Mouse (Mus musculus): ENCODE measurements at regions not wholly inside any gene's neighbourhood (a gene's known extent, or its start where the extent isn't known, plus 50 kb on each side); places are given as distances from the start of the nearest gene placed in this dataset.

GRCm38 (mm10) chr6:111883946-111884345 is 389.6 kb upstream of the Lmcd1 start:
- no peak for DNase-seq (ENCODE audit: low read depth)

- no peak for DNase-seq (ENCODE audit: low read depth)
Observed at GRCm38 (mm10) chr6:111911997-111912396, 361.6 kb upstream of the Lmcd1 start.

- DNase-seq (ENCODE audit: low read depth), result no peak
Observed at GRCm38 (mm10) chr6:111913771-111914405, 359.7 kb upstream of the Lmcd1 start.

- DNase-seq (ENCODE audit: low read depth), result no peak
Observed at GRCm38 (mm10) chr6:111917248-111917721, 356.3 kb upstream of the Lmcd1 start.

GRCm38 (mm10) chr6:111917868-111918597 is 355.5 kb upstream of the Lmcd1 start:
- no peak for DNase-seq (ENCODE audit: low read depth)

GRCm38 (mm10) chr6:111932596-111932995 is 341.0 kb upstream of the Lmcd1 start:
- DNase-seq (ENCODE audit: low read depth), result no peak

- no peak for DNase-seq (ENCODE audit: low read depth)
Observed at GRCm38 (mm10) chr6:111954401-111954800, 319.2 kb upstream of the Lmcd1 start.

GRCm38 (mm10) chr6:111965766-111966165 is 307.8 kb upstream of the Lmcd1 start:
- no peak for DNase-seq (ENCODE audit: low read depth)

- no peak for DNase-seq (ENCODE audit: low read depth)
Observed at GRCm38 (mm10) chr6:111985452-111985851, 288.1 kb upstream of the Lmcd1 start.

GRCm38 (mm10) chr6:111995823-111996222 is 277.7 kb upstream of the Lmcd1 start:
- DNase-seq (ENCODE audit: low read depth), result no peak

GRCm38 (mm10) chr6:112003784-112004471 is 269.6 kb upstream of the Lmcd1 start:
- DNase-seq (ENCODE audit: low read depth), result no peak

GRCm38 (mm10) chr6:112026261-112027205 is 247.0 kb upstream of the Lmcd1 start:
- DNase-seq (ENCODE audit: low read depth), result no peak

- DNase-seq (ENCODE audit: low read depth), result no peak
Observed at GRCm38 (mm10) chr6:112050548-112051184, 222.9 kb upstream of the Lmcd1 start.

- no peak for DNase-seq (ENCODE audit: low read depth)
Observed at GRCm38 (mm10) chr6:112052193-112052592, 221.4 kb upstream of the Lmcd1 start.

GRCm38 (mm10) chr6:112057895-112058294 is 215.7 kb upstream of the Lmcd1 start:
- DNase-seq (ENCODE audit: low read depth), result no peak

- DNase-seq (ENCODE audit: low read depth), result no peak
Observed at GRCm38 (mm10) chr6:112062956-112063355, 210.6 kb upstream of the Lmcd1 start.

GRCm38 (mm10) chr6:112090597-112090996 is 183.0 kb upstream of the Lmcd1 start:
- no peak for DNase-seq (ENCODE audit: low read depth)

GRCm38 (mm10) chr6:112091125-112091763 is 182.3 kb upstream of the Lmcd1 start:
- DNase-seq (ENCODE audit: low read depth), result no peak

- no peak for DNase-seq (ENCODE audit: low read depth)
Observed at GRCm38 (mm10) chr6:112093300-112093699, 180.3 kb upstream of the Lmcd1 start.

- no peak for DNase-seq (ENCODE audit: low read depth)
Observed at GRCm38 (mm10) chr6:112097699-112098098, 175.9 kb upstream of the Lmcd1 start.

- DNase-seq (ENCODE audit: low read depth), result no peak
Observed at GRCm38 (mm10) chr6:112108651-112109050, 164.9 kb upstream of the Lmcd1 start.

Measured in c-Kit-positive CD71-positive TER-119-negative erythroid progenitor cells, embryonic 14.5 days (primary cell).